In the genomic region with DNA sequence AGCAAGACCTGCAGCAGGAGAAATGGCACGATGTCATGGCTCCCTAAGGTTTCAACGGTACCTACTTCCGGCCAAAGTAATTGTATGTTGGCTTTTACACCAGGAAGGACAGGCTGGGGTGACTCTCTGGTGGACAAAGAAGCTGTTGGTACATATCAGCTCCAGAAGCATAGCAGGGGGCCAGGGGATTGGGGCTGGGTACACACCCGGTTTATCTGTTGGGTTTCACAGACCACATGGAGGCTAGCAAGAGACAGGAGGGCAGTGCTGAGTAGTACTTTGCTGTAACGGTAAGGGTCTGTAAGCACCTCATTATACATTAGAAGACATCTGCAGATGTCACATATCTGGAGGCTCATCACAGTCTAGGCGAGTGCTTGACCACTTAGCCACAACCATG, we compare ENCODE assay signal across 25 mouse cellular contexts.
DNase-seq lines count a peak whose midpoint lies in the region; ATAC-seq and TF ChIP-seq lines count a peak whose summit lies in the region.
"Had no signal": no experiment of that assay in that cellular context is flagged by ENCODE, and none has a peak within 500 bp of the region (broad histone marks: within the 10 kb centered on the region; RNA-seq: fewer than 3 reads in every experiment).

No protein-coding gene starts in this region.

- H3K9ac ChIP-seq in forebrain, embryonic 11.5 days (ENCODE audit: low read length), result no peak overlapping the region
- no peak overlapping the region for H3K9ac ChIP-seq in liver, embryonic 15.5 days
- no peak overlapping the region for H3K9ac ChIP-seq in midbrain, embryonic 16.5 days (ENCODE audit: low read depth, low read length)
- H3K9ac ChIP-seq: embryonic facial prominence, embryonic 12.5 days; embryonic facial prominence, embryonic 15.5 days; forebrain, embryonic 13.5 days; hindbrain, embryonic 13.5 days had no signal

- H3K27ac ChIP-seq in forebrain, embryonic 10.5 days, result 0 out of 2 replicates have a peak overlapping the region, but pooled peaks have one; percentile 3
- H3K27ac ChIP-seq in forebrain, embryonic 11.5 days (ENCODE audit: low read depth, low read length), result no peak overlapping the region
- H3K27ac ChIP-seq in testis, adult 2 months (ENCODE audit: control insufficient read depth, insufficient read depth, low read depth, low read length), result peak overlapping the region; percentile 19; the same call in 1 of the 2 replicates
- no peak overlapping the region for H3K27ac ChIP-seq in liver, embryonic 15.5 days (replicated peaks)
- no peak overlapping the region for H3K27ac ChIP-seq in midbrain, embryonic 16.5 days (ENCODE audit: low read length)
- H3K27ac ChIP-seq: embryonic facial prominence, embryonic 12.5 days; embryonic facial prominence, embryonic 15.5 days; forebrain, embryonic 13.5 days; heart, adult 2 months; hindbrain, embryonic 10.5 days; hindbrain, embryonic 13.5 days had no signal

- H3K4me1 ChIP-seq in forebrain, embryonic 10.5 days, result peaks cover 3% of the 10 kb centered on the region; the same call in 1 of the 2 replicates
- no peaks in the 10 kb centered on the region for H3K4me1 ChIP-seq in forebrain, embryonic 11.5 days (replicated peaks; ENCODE audit: control insufficient read depth, insufficient read depth, low read length)
- H3K4me1 ChIP-seq in testis, adult 2 months (ENCODE audit: control insufficient read depth, insufficient read depth, low read length), result peaks cover 5% of the 10 kb centered on the region
- H3K4me1 ChIP-seq in liver, embryonic 15.5 days (replicated peaks), result peaks cover 26% of the 10 kb centered on the region
- H3K4me1 ChIP-seq in midbrain, embryonic 16.5 days (ENCODE audit: control insufficient read depth, insufficient read depth, low read length), result no peaks in the 10 kb centered on the region
- H3K4me1 ChIP-seq: embryonic facial prominence, embryonic 12.5 days; embryonic facial prominence, embryonic 15.5 days; forebrain, embryonic 13.5 days; hindbrain, embryonic 10.5 days; hindbrain, embryonic 13.5 days had no signal

- 89% methylated on average over 6 of the region's 6 CpGs for WGBS in forebrain, embryonic 10.5 days
- 89% methylated on average over 6 of the region's 6 CpGs for WGBS in forebrain, embryonic 11.5 days
- WGBS in liver, embryonic 15.5 days (ENCODE audit: insufficient replicate concordance), result 51% methylated on average over 6 of the region's 6 CpGs
- WGBS in midbrain, embryonic 16.5 days, result 92% methylated on average over 6 of the region's 6 CpGs

- no peak for TF ChIP-seq POLR2A in testis, adult 2 months (IDR thresholded peaks at IDR 0.05; ENCODE audit: control insufficient read depth, low read depth, low read length)

- H3K4me2 ChIP-seq in forebrain, embryonic 11.5 days (ENCODE audit: low read depth, low read length, severe bottlenecking), result no peak overlapping the region
- no peak overlapping the region for H3K4me2 ChIP-seq in liver, embryonic 15.5 days
- H3K4me2 ChIP-seq in midbrain, embryonic 16.5 days (ENCODE audit: low read length), result no peak overlapping the region
- H3K4me2 ChIP-seq: embryonic facial prominence, embryonic 12.5 days; embryonic facial prominence, embryonic 15.5 days; forebrain, embryonic 13.5 days; heart, embryonic 11.5 days; hindbrain, embryonic 13.5 days had no signal

- no peaks in the 10 kb centered on the region for H3K36me3 ChIP-seq in forebrain, embryonic 10.5 days (replicated peaks)
- no peaks in the 10 kb centered on the region for H3K36me3 ChIP-seq in forebrain, embryonic 11.5 days (ENCODE audit: control insufficient read depth, insufficient read depth, low read length)
- H3K36me3 ChIP-seq in testis, adult 2 months (ENCODE audit: control insufficient read depth, insufficient read depth, low read length), result no peaks in the 10 kb centered on the region
- H3K36me3 ChIP-seq in liver, embryonic 15.5 days (replicated peaks), result no peaks in the 10 kb centered on the region
- H3K36me3 ChIP-seq in midbrain, embryonic 16.5 days (ENCODE audit: control insufficient read depth, insufficient read depth, low read length), result no peaks in the 10 kb centered on the region
- H3K36me3 ChIP-seq: embryonic facial prominence, embryonic 12.5 days; embryonic facial prominence, embryonic 15.5 days; hindbrain, embryonic 10.5 days; hindbrain, embryonic 13.5 days had no signal

- TF ChIP-seq CTCF in testis, adult 2 months (IDR thresholded peaks at IDR 0.05; ENCODE audit: control insufficient read depth, insufficient read depth, insufficient replicate concordance, low read depth, low read length), result no peak

- no peaks in the 10 kb centered on the region for H3K27me3 ChIP-seq in forebrain, embryonic 10.5 days (ENCODE audit: poor library complexity, severe bottlenecking)
- H3K27me3 ChIP-seq in forebrain, embryonic 11.5 days (ENCODE audit: control insufficient read depth, insufficient read depth, low read length), result no peaks in the 10 kb centered on the region
- H3K27me3 ChIP-seq in testis, adult 2 months (ENCODE audit: control insufficient read depth, insufficient read depth, low read length), result no peaks in the 10 kb centered on the region
- H3K27me3 ChIP-seq in liver, embryonic 15.5 days, result no peaks in the 10 kb centered on the region
- no peaks in the 10 kb centered on the region for H3K27me3 ChIP-seq in midbrain, embryonic 16.5 days (ENCODE audit: control insufficient read depth, insufficient read depth, low read depth, low read length)
- H3K27me3 ChIP-seq: embryonic facial prominence, embryonic 12.5 days; embryonic facial prominence, embryonic 15.5 days; forebrain, embryonic 13.5 days; hindbrain, embryonic 13.5 days had no signal

- H3K9me3 ChIP-seq in forebrain, embryonic 10.5 days, result peaks cover 6% of the 10 kb centered on the region
- H3K9me3 ChIP-seq in forebrain, embryonic 11.5 days (ENCODE audit: control insufficient read depth, low read length), result no peaks in the 10 kb centered on the region
- H3K9me3 ChIP-seq in liver, embryonic 15.5 days (replicated peaks), result 0 out of 2 replicates have a peak, but pooled peaks cover 8% of the 10 kb centered on the region
- H3K9me3 ChIP-seq in midbrain, embryonic 16.5 days (replicated peaks; ENCODE audit: control insufficient read depth, low read length, poor library complexity, severe bottlenecking), result no peaks in the 10 kb centered on the region
- H3K9me3 ChIP-seq: forebrain, embryonic 13.5 days; hindbrain, embryonic 13.5 days had no signal

- no peak overlapping the region for H3K4me3 ChIP-seq in forebrain, embryonic 10.5 days
- H3K4me3 ChIP-seq in forebrain, embryonic 11.5 days (ENCODE audit: low read depth, low read length), result no peak overlapping the region
- no peak overlapping the region for H3K4me3 ChIP-seq in testis, adult 2 months (ENCODE audit: control insufficient read depth, low read depth, low read length)
- no peak overlapping the region for H3K4me3 ChIP-seq in liver, embryonic 15.5 days (replicated peaks)
- H3K4me3 ChIP-seq in midbrain, embryonic 16.5 days (ENCODE audit: low read depth, low read length), result no peak overlapping the region
- H3K4me3 ChIP-seq: embryonic facial prominence, embryonic 12.5 days; embryonic facial prominence, embryonic 15.5 days; forebrain, embryonic 13.5 days; heart, adult 2 months; hindbrain, embryonic 10.5 days; hindbrain, embryonic 13.5 days had no signal

- no peak for ATAC-seq in forebrain, embryonic 11.5 days (replicated peaks; ENCODE audit: low FRiP score)
- peak; percentile 59 for ATAC-seq in liver, embryonic 15.5 days (ENCODE audit: insufficient read depth)
- no peak for ATAC-seq in midbrain, embryonic 16.5 days
- ATAC-seq: activated CD4-positive, CD25-positive, alpha-beta regulatory T cell, adult 4 months; forebrain, embryonic 13.5 days; forebrain, embryonic 16.5 days; hindbrain, embryonic 16.5 days had no signal

- DNase-seq in forebrain, embryonic 10.5 days (ENCODE audit: extremely low spot score, low spot score), result no peak
- no peak for DNase-seq in forebrain, embryonic 11.5 days (ENCODE audit: low spot score)
- no peak for DNase-seq in testis, postnatal 10 days (ENCODE audit: low spot score)
- no peak for DNase-seq in retina, postnatal 1 day
- DNase-seq: adrenal gland, adult 8-10 months; adrenal gland, postnatal 25 days; cerebellum, adult 11-12 months; cerebellum, adult 9-10 months; cerebellum, postnatal 14 days; gastrocnemius, postnatal 10 days; gastrocnemius, postnatal 36 days; heart, adult 2 months; heart, postnatal 36 days had no signal

Comparison
In these comparisons a context has a peak if more than half of its experiments do, and no peak if none do; other contexts are left out.
1. H3K27ac ChIP-seq: peak in forebrain, embryonic 10.5 days (single experiment) and testis, adult 2 months (single experiment); none in forebrain, embryonic 11.5 days (single experiment), liver, embryonic 15.5 days (single experiment) and midbrain, embryonic 16.5 days (single experiment).